Mouse (Mus musculus) thymus, postnatal 4 days (tissue): ENCODE measurements at regions not wholly inside any gene's neighbourhood (a gene's known extent, or its start where the extent isn't known, plus 50 kb on each side); places are given as distances from the start of the nearest gene placed in this dataset.

Source experiments
- DNase-seq: peaks from one replicate; pipeline ENCODE4 v3.0.0; 2021

- DNase-seq: no peak
Measured at GRCm38 (mm10) chr2:167752805-167753556, 63.4 kb upstream of the Tmem189 start.

DNA sequence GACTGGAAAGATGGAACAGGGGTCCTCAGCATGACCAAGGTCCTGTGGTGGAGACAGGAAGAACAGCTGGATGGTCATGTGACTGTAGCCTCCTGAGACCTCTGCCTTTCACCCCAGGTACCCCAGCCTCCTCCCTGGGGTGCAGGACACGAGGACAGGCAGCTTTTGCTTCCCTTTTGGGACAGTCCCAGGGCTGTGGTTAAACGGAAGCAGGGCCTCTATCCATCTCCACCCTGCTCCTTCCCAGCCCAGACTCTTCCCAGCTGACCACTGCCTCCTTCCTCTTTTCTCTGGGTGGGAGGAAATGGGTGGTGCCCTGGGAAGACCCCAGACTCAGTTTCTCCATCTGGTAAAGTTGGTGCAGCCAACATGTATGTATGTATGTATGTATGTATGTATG is 62.0 kb upstream of the Tmem189 start:
- no peak for DNase-seq

DNA sequence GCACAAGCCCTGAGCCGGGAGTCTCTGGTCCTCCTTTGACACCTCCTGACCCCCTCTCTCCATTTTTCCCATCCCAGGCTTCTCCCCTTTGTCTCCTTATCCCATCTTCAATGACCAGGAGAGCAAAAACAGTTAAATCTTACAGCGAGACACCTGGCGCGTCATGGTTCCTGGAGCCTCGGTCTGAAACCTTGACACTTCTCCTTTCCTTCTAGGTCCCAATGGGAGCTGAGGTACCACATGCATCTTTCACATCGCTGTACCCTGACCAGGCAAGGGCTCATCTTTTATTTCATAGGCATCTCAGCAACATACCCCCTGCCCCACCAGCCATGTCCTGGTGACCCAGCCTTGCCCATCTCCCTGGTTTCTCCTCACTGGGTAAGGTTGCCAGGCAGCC is 58.7 kb upstream of the Tmem189 start:
- DNase-seq: no peak

DNA sequence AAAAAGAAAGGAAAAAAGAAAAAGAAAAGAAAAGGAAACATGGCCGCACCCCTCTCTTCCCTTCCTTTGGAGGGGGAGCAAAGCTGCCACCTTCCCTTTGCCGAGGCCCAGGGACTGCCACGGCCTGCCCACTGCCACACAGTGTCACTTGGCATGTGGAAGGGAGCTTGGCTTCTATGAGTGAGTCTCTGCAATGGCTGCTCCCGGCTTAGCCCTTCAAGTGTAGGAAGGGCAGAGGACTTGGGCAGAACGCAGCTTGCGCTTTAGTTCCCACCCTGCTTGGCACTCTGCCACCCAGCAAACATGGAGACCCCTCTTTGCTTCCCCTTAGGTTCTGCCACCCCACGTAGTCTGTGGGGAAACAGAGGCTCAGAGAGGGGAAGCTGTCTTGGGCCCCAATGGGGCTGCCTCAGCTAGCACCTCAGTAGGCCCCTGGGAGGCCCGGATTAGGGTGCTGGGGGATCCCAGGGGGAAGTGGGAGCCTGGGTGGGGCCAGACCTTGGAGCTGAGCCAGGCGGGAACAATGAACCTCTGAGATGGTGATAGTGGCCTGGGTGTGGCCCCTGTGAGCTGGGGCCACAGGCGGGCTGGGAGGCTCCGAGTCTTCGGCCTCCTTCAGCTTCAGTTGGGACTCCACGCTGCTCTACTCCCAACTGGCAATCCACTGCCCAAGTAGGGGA is 57.7 kb upstream of the Tmem189 start:
- DNase-seq: no peak

- DNase-seq: no peak
Measured at GRCm38 (mm10) chr2:167746344-167746743, 56.7 kb upstream of the Tmem189 start.

- no peak for DNase-seq
Measured at GRCm38 (mm10) chr2:167745409-167745808, 55.8 kb upstream of the Tmem189 start.

DNA sequence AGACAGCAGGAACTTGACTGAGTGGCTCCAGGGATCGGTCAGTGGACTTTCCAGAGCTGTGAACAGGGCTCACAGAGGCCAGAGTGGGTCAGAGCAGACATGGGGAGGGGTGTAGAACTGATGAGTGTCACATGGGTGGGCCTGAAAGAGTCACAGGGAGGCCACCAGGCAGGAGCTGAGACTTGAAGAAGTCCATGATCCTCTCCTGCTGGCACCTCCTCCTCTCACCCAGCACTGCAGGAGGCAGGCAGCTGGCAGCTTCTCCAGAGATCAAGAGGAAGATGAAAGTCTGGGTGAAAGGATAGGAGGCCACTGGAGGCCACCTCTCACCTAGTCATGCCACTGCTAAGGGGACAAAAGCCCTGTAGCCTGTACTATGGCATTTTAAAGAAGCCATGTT is 54.5 kb upstream of the Tmem189 start:
- no peak for DNase-seq

GRCm38 (mm10) chr2:167742479-167742878 is 52.9 kb upstream of the Tmem189 start:
- DNase-seq: no peak

- no peak for DNase-seq
Measured at GRCm38 (mm10) chr2:167740516-167741189, 51.0 kb upstream of the Tmem189 start.
